Mouse (Mus musculus) heart, adult 2 months (tissue): ENCODE results near the gene Tspyl4. TPM values are rescaled to one million over a fixed set of nuclear protein-coding genes. Genes with fewer than 3 reads are reported as not detected.

Source experiments
- DNase-seq, 2 experiments: peaks; one replicate each; pipeline ENCODE4 v3.0.0; 2021
- H3K27ac ChIP-seq: fragments of 200-600 bp; 2 replicates; pipeline ENCODE4 v1.8.1; 2022
- H3K27me3 ChIP-seq: fragments of 200-500 bp; 2 replicates; pipeline ENCODE4 v1.6.1; 2012; ENCODE audit warnings: mild to moderate bottlenecking, low read length, inconsistent platforms, mixed read lengths; ENCODE audit not compliant: control insufficient read depth, insufficient read depth
- H3K36me3 ChIP-seq: fragments of 200-500 bp; 2 replicates; pipeline ENCODE4 v1.6.1; 2012; ENCODE audit warnings: low read length, inconsistent platforms; ENCODE audit not compliant: control insufficient read depth, insufficient read depth
- H3K4me1 ChIP-seq: fragments of 200-500 bp; 2 replicates; pipeline ENCODE4 v1.6.1; 2011; ENCODE audit warnings: low read length; ENCODE audit not compliant: control insufficient read depth, insufficient read depth
- H3K4me3 ChIP-seq: fragments of 200-600 bp; 2 replicates; pipeline ENCODE4 v1.8.1; 2022
- H3K79me2 ChIP-seq: fragments of 200-500 bp; replicated peaks from 2 replicates; pipeline ENCODE4 v1.6.1; 2012; ENCODE audit warnings: mild to moderate bottlenecking, inconsistent platforms, low read length, moderate library complexity, mixed read lengths; ENCODE audit not compliant: control insufficient read depth, insufficient read depth
- H3K9ac ChIP-seq: fragments of 200-500 bp; 2 replicates; pipeline ENCODE4 v1.6.1; 2012; ENCODE audit warnings: low read depth, mild to moderate bottlenecking, control low read depth, inconsistent platforms, low read length, mixed read lengths
- CTCF ChIP-seq: fragments of 200-600 bp; IDR thresholded peaks from 2 replicates; pipeline ENCODE4 v1.8.1; 2022; ENCODE audit warnings: antibody characterized with exemption, mild to moderate bottlenecking, moderate library complexity
- EP300 ChIP-seq: fragments of 200-500 bp; IDR thresholded peaks from 2 replicates; pipeline ENCODE4 v1.6.1; 2011; ENCODE audit warnings: low read depth, low read length, control low read depth; ENCODE audit not compliant: insufficient read depth
- POLR2A ChIP-seq: fragments of 200-500 bp; IDR thresholded peaks from 2 replicates; pipeline ENCODE4 v1.6.1; 2011; ENCODE audit warnings: mild to moderate bottlenecking, low read depth, low read length, control low read depth; ENCODE audit not compliant: insufficient read depth
- WGBS: fragments of 180-500 bp; shearing (Covaris S2); methylation state at CpG from one replicate; pipeline ENCODE4 v1.1.7; 2018; 5-methylcytosine and 5-hydroxymethylcytosine counted together
- intact Hi-C: fragments of 180-260 bp; cut with DNase I; formaldehyde crosslinking; loops from one replicate; pipeline ENCODE4 v1.15.1; 2025
- polyA plus RNA-seq: library from polyadenylated mRNA; depleted of rRNA; stranded (reverse); fragments of >200 nt; gene quantifications from 2 replicates; pipeline ENCODE4 v1.2.3, GENCODE M21; 2012; rRNA removed
- total RNA-seq, 2 experiments: library from RNA; stranded (reverse); gene quantifications; 2 replicates each; pipeline ENCODE4 v1.2.3; 2021

The Tspyl4 gene
- total and polyA plus RNA-seq, 3 experiments = 8.4 to 18.0 (median 12.4) TPM

- H3K27me3 ChIP-seq = no peaks in the 10 kb centered on the region
- intact Hi-C loops = no loop called here
- no peaks in the 10 kb centered on the region for H3K79me2 ChIP-seq
Measured at GRCm38 (mm10) chr10:34341014-34341413, 43.8 kb downstream of the Tspyl4 start.

DNA sequence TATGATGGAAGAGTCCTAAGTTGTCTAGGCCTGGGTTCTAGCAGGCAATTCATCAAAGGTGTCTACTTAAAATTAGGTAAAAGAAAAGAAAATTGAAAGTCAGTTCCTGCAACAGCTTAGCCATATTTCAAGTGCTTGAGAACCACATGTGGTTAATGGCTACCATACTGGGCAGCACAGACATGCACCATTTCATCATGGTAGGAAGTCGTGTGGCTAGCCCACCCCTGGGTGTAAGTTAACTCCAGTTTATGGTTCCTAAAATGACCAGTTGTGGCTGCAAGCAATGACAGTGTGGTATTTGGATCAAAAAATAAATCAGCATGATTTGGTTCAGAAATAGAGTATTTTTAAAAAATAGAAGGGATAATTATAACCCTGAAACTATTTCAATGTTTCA, 44.6 kb downstream of the Tspyl4 start:
- WGBS = 79% methylated on average over 1 of the region's 1 CpGs
- no peaks in the 10 kb centered on the region for H3K36me3 ChIP-seq
- H3K9ac ChIP-seq = no peak overlapping the region
- no peak for TF ChIP-seq POLR2A
- TF ChIP-seq CTCF = no peak
- TF ChIP-seq EP300 = no peak
- no peaks in the 10 kb centered on the region for H3K4me1 ChIP-seq
- intact Hi-C loops = no loop called here
- no peak for DNase-seq
- no peaks in the 10 kb centered on the region for H3K79me2 ChIP-seq
- H3K4me3 ChIP-seq = no peak overlapping the region
- H3K27ac ChIP-seq = no peak overlapping the region
- H3K27me3 ChIP-seq = no peaks in the 10 kb centered on the region

More at GRCm38 (mm10) chr10:34341014-34341413, 43.8 kb downstream of the Tspyl4 start:
- DNase-seq = no peak
- no peak for TF ChIP-seq POLR2A
- TF ChIP-seq EP300 = no peak
- TF ChIP-seq CTCF = no peak
- H3K4me3 ChIP-seq = no peak overlapping the region
- no peaks in the 10 kb centered on the region for H3K36me3 ChIP-seq
- H3K4me1 ChIP-seq = no peaks in the 10 kb centered on the region
- WGBS = 43% methylated on average over 6 of the region's 6 CpGs
- H3K9ac ChIP-seq = no peak overlapping the region
- H3K27ac ChIP-seq = no peak overlapping the region

Other genes with a start within 250 kb of the Tspyl4 start
- gene Calhm5, start 200.9 kb upstream of the Tspyl4 start, total RNA-seq = under 1 TPM; 0.75 to 0.97 TPM
- gene Calhm5, start 200.9 kb upstream of the Tspyl4 start, polyA plus RNA-seq = 0.51 and 1.3 TPM in 2 replicates
- under 1 TPM; 0.23 to 0.48 TPM for gene Calhm6, start 169.5 kb upstream of the Tspyl4 start, total RNA-seq
- 0.25 TPM in 1 of 2 replicates, not detected in the other for gene Calhm6, start 169.5 kb upstream of the Tspyl4 start, polyA plus RNA-seq
- 1 to 10 TPM; 4.3 to 5.0 TPM for gene Dse, start 89.7 kb upstream of the Tspyl4 start, total RNA-seq
- gene Dse, start 89.7 kb upstream of the Tspyl4 start, polyA plus RNA-seq = 3.2 and 5.2 TPM in 2 replicates
- gene Tspyl1, start 15.3 kb upstream of the Tspyl4 start, total RNA-seq = 10 to 100 TPM; 57.0 to 64.4 TPM
- 30.6 and 55.3 TPM in 2 replicates for gene Tspyl1, start 15.3 kb upstream of the Tspyl4 start, polyA plus RNA-seq
- gene Col10a1, start 92.5 kb downstream of the Tspyl4 start, total RNA-seq = not detected
- gene Col10a1, start 92.5 kb downstream of the Tspyl4 start, polyA plus RNA-seq = 0.06 and 0.80 TPM in 2 replicates
- gene Nt5dc1, start 121.1 kb downstream of the Tspyl4 start, total RNA-seq = 10 to 100 TPM in 1 of 2 experiments, 1 to 10 TPM in 1; 10.0 to 10.6 TPM
- 4.0 and 6.2 TPM in 2 replicates for gene Nt5dc1, start 121.1 kb downstream of the Tspyl4 start, polyA plus RNA-seq
- 1 to 10 TPM; 1.9 to 2.0 TPM for gene Frk, start 186.0 kb downstream of the Tspyl4 start, total RNA-seq
- gene Frk, start 186.0 kb downstream of the Tspyl4 start, polyA plus RNA-seq = 0.70 and 0.85 TPM in 2 replicates